Mouse (Mus musculus) stomach, embryonic 15.5 days (tissue): ENCODE measurements at regions not wholly inside any gene's neighbourhood (a gene's known extent, or its start where the extent isn't known, plus 50 kb on each side); places are given as distances from the start of the nearest gene placed in this dataset.

Experiments used
- ATAC-seq: fragments of 200-750 bp; cut with Nextera tagmentation; 2 replicates; pipeline ENCODE4 v1.8.0; 2017; ENCODE audit warnings: low read depth, moderate number of reproducible peaks, moderate TSS enrichment; ENCODE audit not compliant: insufficient read depth, low FRiP score
- H3K27ac ChIP-seq: fragments of 300-500 bp; sonication (generic); 2 replicates; pipeline ENCODE4 v1.5.1; 2015; ENCODE audit warnings: mild to moderate bottlenecking, inconsistent platforms
- H3K27me3 ChIP-seq: fragments of 300-500 bp; sonication (generic); replicated peaks from 2 replicates; pipeline ENCODE4 v1.6.1; 2015; ENCODE audit warnings: inconsistent platforms
- H3K36me3 ChIP-seq: fragments of 300-500 bp; sonication (generic); 2 replicates; pipeline ENCODE4 v1.6.1; 2015; ENCODE audit warnings: inconsistent platforms
- H3K4me1 ChIP-seq: fragments of 300-500 bp; sonication (generic); 2 replicates; pipeline ENCODE4 v1.6.1; 2015; ENCODE audit warnings: inconsistent platforms
- H3K4me2 ChIP-seq: fragments of 300-500 bp; sonication (generic); 2 replicates; pipeline ENCODE4 v1.6.1; 2015; ENCODE audit warnings: mild to moderate bottlenecking, inconsistent platforms
- H3K4me3 ChIP-seq: fragments of 300-500 bp; sonication (generic); replicated peaks from 2 replicates; pipeline ENCODE4 v1.5.1; 2015; ENCODE audit warnings: inconsistent platforms
- H3K9ac ChIP-seq: fragments of 300-500 bp; sonication (generic); 2 replicates; pipeline ENCODE4 v1.6.1; 2015; ENCODE audit warnings: inconsistent platforms
- H3K9me3 ChIP-seq: fragments of 300-500 bp; sonication (generic); 2 replicates; pipeline ENCODE4 v1.6.1; 2016; ENCODE audit warnings: inconsistent platforms
- WGBS: fragments of 180-500 bp; shearing (Covaris S2); methylation state at CpG from one replicate; pipeline ENCODE4 v1.1.7; 2015; 5-methylcytosine and 5-hydroxymethylcytosine counted together

DNA sequence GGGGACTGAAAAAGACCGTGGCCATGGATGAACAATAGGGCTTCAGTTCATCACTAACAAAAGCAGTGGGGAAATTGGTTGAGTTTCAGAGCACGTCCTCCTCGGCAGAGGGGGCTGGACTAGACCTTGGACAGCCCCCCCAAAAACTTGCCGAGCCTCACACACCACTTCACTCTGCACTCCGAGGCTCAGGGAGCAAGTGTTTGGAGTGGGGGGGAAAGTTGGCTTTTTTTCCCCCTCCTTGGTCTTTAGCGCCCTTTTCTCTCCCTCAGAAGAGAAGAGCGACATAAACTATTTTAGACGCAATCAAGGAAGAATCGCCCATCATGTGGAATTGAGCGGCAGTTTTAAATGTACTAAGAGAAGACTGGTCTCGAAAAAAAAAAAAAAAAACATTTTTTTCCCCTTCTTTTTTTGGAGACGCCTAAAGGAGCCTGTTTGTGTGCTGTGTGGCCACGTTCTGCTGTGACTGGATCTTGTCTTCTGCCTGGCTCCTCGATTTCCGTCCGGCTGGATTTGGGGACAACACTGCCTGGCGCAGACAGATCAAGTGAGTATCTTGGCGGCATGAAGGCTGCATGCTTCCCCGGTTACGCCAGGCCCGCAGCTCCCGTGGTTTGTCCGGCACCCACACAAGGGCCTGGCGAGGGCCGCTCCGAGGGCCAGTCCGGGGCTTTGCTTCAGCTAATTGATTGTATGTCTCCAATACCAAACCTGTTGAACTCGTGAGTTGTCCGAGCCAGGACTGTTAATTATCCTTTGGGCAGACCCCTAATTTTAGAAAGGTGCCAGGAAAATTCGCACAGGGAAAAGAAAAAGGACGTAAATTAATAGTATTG is 228.7 kb downstream of the Mef2c start:
- Histone ChIP-seq H3K27ac (no peak overlapping the region), H3K9ac (no peak overlapping the region), H3K4me3 (0 out of 2 replicates have a peak overlapping the region, but pooled peaks have one; percentile 16), H3K4me1 (peaks cover 12% of the 10 kb centered on the region; the same call in 1 of the 2 replicates), H3K9me3 (no peaks in the 10 kb centered on the region), H3K4me2 (0 out of 2 replicates have a peak overlapping the region, but pooled peaks have one; percentile 23), H3K27me3 (peaks cover 60% of the 10 kb centered on the region), H3K36me3 (no peaks in the 10 kb centered on the region)
- 2% methylated on average over 30 of the region's 31 CpGs for WGBS
- no peak for ATAC-seq

DNA sequence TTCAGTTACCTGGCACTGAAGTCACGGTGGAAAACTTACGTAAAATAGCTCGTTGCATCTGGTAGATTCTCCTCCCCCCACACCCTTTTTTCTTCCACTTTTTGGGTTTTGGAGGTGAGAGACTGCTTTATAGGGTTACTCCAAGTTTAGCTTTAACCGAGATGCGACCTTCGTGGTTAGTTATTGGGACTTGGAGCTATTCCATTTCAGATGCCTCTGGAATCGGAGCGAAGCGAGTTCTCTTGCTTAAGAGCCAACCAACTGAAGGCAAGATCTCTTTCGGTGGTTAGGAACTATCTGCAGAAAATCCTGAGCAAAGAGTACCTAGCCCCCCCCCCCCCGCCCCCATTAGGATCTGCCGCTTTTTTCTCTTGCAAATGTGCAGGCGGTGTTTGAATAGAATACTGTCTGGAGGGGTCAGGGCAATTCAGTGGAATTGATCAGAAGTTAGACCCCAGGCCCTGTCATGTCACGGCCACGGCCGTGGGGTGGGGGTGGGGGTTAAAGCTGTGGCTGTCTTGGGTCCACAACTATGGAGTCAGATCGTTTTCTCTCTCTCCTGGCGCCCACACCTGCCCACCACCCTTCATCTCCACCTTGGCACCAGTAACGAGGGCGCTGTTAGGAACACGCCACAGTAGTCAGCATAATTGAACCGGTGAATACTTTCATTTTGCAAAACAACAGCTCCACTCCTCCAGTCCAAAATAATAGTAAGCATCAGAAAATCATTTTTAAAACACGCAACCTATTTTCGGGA is 229.6 kb downstream of the Mef2c start:
- Histone ChIP-seq H3K4me1 (peaks cover 12% of the 10 kb centered on the region; the same call in 1 of the 2 replicates), H3K27ac (no peak overlapping the region), H3K27me3 (peaks cover 60% of the 10 kb centered on the region), H3K9me3 (no peaks in the 10 kb centered on the region), H3K4me2 (peak overlapping the region; percentile 27; the same call in 1 of the 2 replicates), H3K9ac (no peak overlapping the region), H3K4me3 (peak overlapping the region; percentile 24), H3K36me3 (no peaks in the 10 kb centered on the region)
- ATAC-seq = no peak
- 4% methylated on average over 24 of the region's 24 CpGs for WGBS

DNA sequence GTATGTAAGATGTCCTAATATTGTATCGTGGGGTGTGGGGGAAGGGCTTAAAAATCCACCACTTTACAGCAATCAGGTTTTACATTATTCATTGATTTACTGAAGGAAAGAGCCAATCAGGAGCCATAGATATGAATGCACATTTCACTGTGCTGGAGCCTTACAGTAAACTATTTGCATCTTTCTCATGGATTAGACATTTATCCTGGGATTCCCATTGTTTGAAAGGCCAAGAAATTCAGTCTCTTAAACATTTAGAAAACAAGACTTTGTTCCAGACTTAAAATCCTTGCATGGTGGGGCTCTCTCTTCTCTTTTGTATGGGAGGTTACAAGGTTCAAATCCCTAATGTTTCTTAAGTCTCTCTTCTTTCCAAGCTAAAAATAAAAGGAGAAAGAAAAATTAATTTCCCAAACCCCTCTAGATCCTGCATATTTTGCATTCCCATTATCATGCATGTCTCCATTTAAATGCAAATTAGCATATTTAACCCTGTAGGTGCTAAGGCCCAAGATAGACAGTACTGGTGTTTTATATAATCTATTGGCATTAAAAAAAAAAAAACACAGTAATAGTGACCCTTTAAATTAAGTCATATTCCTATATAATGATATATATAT is 230.3 kb downstream of the Mef2c start:
- Histone ChIP-seq H3K4me3 (no peak overlapping the region; the same call in 1 of the 2 replicates), H3K4me1 (peaks cover 12% of the 10 kb centered on the region), H3K9me3 (no peaks in the 10 kb centered on the region), H3K27ac (no peak overlapping the region), H3K36me3 (no peaks in the 10 kb centered on the region), H3K9ac (no peak overlapping the region), H3K4me2 (no peak overlapping the region), H3K27me3 (peaks cover 57% of the 10 kb centered on the region)
- WGBS = 6% methylated on average over 1 of the region's 1 CpGs
- no peak for ATAC-seq

DNA sequence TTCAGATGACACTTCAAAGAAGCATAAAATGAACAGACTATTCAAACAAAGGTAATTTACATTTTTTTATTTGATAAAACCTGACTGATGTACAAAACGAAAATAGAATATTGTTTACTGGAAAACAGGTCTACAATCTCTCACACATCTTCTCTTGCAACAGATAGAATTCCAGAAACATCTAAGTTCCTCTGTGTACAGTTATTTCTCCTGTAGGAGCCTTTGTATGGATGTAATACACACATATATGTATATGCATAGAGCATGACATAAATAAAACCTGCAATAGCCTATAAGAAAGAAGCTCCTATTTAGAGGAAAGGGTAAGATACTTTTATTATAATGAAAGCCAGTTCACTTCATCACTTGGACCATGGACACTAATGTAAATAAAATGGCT is 230.8 kb downstream of the Mef2c start:
- Histone ChIP-seq H3K9me3 (no peaks in the 10 kb centered on the region), H3K27me3 (peaks cover 58% of the 10 kb centered on the region), H3K4me2 (no peak overlapping the region), H3K4me3 (no peak overlapping the region), H3K36me3 (no peaks in the 10 kb centered on the region), H3K27ac (no peak overlapping the region), H3K4me1 (peaks cover 9% of the 10 kb centered on the region), H3K9ac (no peak overlapping the region)
- WGBS = 15% methylated on average over 1 of the region's 1 CpGs
- no peak for ATAC-seq

DNA sequence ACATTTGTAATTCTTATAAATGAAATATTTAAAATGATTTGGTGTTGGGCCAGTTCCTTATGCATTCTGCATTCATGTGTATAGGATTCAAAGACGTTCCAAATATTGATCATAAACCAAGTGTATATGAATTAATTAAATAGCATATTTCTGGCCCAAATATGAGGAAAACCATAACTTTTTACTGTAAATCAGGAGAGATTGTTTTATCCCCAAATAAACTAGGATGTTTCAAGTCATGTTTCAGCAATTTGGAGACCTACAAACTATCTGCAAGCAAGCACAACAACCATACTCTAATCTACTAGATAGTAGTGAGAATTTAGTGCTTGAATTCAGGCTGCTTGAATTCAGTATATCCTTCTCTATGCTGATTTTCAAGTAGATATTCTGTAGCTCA is 231.3 kb downstream of the Mef2c start:
- 61% methylated on average over 1 of the region's 1 CpGs for WGBS

DNA sequence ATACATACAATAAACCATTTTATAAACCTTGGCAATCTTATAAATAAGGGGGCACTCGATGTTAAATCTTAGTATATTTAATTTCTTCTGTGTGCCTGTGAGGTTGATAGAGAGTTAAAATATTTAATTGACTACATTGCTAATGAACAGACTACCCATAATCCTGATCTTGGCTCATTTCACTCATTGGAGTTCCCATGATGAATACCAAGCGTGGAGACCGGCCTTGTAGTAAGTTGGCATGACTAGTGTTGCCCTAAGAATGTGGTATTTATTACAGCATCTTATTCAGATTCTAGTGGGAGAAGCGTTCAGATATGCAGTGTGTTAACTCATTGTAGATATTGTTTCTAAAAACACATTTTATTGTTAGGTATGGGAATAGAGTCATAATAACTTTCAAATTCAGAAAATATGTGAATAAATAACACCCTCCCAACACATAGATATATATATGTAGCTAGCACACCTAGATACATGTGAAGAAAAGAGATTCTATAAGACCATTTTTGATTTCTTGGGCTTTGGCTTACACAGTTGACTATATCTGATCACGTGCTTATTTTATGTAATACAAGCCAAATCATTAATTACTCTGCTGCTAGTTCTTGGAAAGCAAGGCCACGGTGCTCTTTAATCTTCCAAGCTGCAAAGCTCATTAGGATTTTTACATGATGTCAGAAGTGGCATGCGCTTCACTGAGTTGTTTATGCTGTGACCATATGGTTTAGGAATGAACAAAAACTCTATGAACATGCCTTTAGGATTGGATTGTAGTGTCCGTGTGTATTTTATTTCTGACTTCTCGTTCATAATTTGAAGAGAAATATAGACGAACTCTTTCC is 232.0 kb downstream of the Mef2c start:
- WGBS = 49% methylated on average over 10 of the region's 10 CpGs
- Histone ChIP-seq H3K4me3 (no peak overlapping the region), H3K4me1 (peaks cover 2% of the 10 kb centered on the region), H3K27me3 (peaks cover 64% of the 10 kb centered on the region), H3K9ac (no peak overlapping the region), H3K9me3 (no peaks in the 10 kb centered on the region), H3K36me3 (no peaks in the 10 kb centered on the region), H3K27ac (no peak overlapping the region), H3K4me2 (no peak overlapping the region)
- no peak for ATAC-seq

More for the DNA sequence above, 231.3 kb downstream of the Mef2c start:
- H3K9ac ChIP-seq = no peak overlapping the region
- H3K27me3 ChIP-seq = peaks cover 60% of the 10 kb centered on the region
- H3K36me3 ChIP-seq = no peaks in the 10 kb centered on the region
- H3K9me3 ChIP-seq = no peaks in the 10 kb centered on the region
- H3K4me3 ChIP-seq = no peak overlapping the region
- peaks cover 7% of the 10 kb centered on the region for H3K4me1 ChIP-seq
- ATAC-seq = no peak
- no peak overlapping the region for H3K4me2 ChIP-seq
- H3K27ac ChIP-seq = no peak overlapping the region

DNA sequence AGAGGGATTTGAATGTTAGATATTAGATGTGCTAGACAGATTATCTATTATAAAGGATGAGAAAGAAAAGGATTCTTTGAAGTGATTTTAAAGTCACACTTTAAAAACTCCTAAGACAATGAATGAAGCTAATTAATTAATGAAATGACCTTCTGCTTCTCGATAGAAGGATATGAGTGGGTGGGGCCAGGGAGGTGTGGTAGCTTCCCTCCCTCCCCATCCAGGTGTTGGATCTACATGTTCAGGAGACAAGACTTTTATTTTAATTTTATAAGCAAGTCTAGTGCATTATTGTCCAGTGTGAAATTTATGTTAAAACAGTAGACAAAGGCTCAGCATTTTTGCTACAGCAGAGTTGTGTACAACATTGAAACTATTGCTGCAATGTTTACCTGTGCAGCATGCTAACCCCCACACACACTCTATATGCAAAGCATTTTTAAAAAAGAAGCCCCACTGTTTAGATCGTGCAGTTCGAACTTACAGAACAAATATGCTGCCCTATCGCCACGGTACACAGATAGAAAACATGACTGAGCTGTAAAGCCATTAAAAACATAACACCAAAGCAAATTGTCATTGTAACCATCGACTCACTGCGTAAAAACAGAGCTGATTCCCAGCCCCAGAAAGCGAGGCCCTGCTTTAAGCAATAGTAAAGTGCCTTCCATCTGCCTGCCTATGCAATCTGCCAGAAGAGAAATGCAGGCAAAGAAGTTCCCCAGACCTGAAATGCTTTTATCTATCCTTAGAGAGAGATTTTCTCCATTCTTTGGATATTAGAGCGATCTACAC is 233.4 kb downstream of the Mef2c start:
- H3K27ac ChIP-seq = no peak overlapping the region
- H3K9ac ChIP-seq = no peak overlapping the region
- H3K27me3 ChIP-seq = peaks cover 52% of the 10 kb centered on the region
- H3K4me2 ChIP-seq = peak overlapping the region; percentile 0; the same call in 1 of the 2 replicates
- H3K4me1 ChIP-seq = no peaks in the 10 kb centered on the region; the same call in 1 of the 2 replicates
- 9% methylated on average over 9 of the region's 9 CpGs for WGBS
- no peak overlapping the region for H3K4me3 ChIP-seq
- ATAC-seq = no peak
- no peaks in the 10 kb centered on the region for H3K36me3 ChIP-seq
- H3K9me3 ChIP-seq = no peaks in the 10 kb centered on the region

DNA sequence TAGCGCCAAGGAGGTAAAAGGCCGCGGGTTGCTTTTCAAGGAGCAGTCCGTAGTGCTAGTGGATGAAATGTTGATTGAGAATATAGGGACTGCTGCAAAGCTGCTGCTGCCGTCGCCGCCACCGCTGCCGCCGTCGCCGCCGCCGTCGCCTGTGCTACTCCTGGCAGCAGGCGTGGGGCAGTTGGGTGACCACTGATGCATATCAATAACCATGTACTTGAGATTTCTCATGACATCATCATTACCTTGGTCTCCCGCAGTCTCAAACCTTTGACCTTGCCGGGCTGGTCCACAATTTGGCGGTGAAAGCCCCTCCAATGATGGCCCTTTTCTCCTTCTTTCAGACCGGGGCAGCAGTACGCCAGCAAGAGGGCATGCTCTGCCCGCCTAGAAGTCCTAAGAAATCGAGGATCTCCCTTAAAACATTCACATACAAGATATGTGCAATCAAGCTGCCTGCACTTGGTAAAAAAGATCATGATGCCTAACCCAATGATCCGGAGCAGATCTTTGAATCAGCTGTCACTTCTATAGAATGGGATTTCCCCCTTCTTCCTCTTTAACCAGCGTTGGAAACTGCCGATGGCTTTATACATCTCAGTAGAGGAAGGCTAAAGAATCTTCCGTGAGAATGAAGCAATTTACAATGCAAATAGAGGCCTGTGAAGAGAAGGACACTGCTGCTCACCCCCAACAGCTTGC is 234.1 kb downstream of the Mef2c start:
- ATAC-seq = no peak
- Histone ChIP-seq H3K4me1 (no peaks in the 10 kb centered on the region; the same call in 1 of the 2 replicates), H3K9ac (no peak overlapping the region), H3K36me3 (no peaks in the 10 kb centered on the region), H3K27me3 (peaks cover 45% of the 10 kb centered on the region), H3K4me3 (no peak overlapping the region; the same call in 1 of the 2 replicates), H3K4me2 (peak overlapping the region; percentile 0; the same call in 1 of the 2 replicates), H3K27ac (no peak overlapping the region), H3K9me3 (no peaks in the 10 kb centered on the region)
- WGBS = under 1% methylated on average over 27 of the region's 27 CpGs

DNA sequence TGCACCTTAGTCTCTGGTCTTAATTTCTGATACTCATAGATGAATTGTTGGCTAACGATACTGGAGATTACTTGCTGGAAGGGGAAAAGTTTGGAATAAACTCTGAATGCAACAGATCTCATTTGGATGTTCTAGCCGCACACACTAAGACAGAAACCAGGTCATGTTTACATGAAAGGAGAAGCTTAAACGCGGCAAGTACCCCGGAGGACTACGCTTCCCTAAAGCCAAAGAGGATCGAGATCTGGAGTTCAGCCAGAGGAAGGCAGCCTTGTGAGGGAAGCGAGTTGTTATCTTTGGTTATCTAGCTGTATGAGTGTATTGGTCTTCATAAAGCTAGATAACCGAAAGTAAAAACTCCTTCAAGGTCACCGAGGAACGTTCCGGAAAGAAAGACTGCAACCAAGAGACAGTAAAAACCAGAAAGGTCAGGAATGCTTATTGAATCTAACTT is 234.7 kb downstream of the Mef2c start:
- Histone ChIP-seq H3K9ac (no peak overlapping the region), H3K4me3 (no peak overlapping the region; the same call in 1 of the 2 replicates), H3K36me3 (no peaks in the 10 kb centered on the region), H3K27ac (no peak overlapping the region), H3K4me1 (no peaks in the 10 kb centered on the region; the same call in 1 of the 2 replicates), H3K9me3 (no peaks in the 10 kb centered on the region), H3K27me3 (peaks cover 40% of the 10 kb centered on the region), H3K4me2 (peak overlapping the region; percentile 36; the same call in 1 of the 2 replicates)
- no peak for ATAC-seq
- WGBS = 5% methylated on average over 12 of the region's 12 CpGs

DNA sequence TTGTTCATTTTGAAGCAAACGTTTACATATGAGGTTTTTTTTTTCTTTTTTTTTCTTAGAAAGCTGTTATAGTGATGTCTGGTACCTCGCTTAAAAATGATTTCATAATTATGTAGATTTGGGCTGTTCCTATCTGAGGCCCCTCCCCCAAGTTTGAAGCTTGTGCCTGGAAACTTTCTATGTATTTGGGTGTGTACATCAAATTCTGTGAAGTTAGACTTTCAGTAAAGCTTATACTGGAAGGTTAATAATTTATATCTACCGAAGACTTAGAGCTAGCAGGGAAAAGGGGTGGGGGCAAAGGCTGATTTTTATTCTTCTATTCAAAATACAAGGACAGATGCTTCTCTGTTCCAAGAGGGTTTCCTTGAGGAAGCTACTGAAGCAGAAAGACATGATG is 235.3 kb downstream of the Mef2c start:
- Histone ChIP-seq H3K27me3 (peaks cover 35% of the 10 kb centered on the region), H3K36me3 (no peaks in the 10 kb centered on the region), H3K4me3 (0 out of 2 replicates have a peak overlapping the region, but pooled peaks have one; percentile 3), H3K9me3 (no peaks in the 10 kb centered on the region), H3K4me2 (peak overlapping the region; percentile 36; the same call in 1 of the 2 replicates), H3K4me1 (no peaks in the 10 kb centered on the region; the same call in 1 of the 2 replicates), H3K27ac (no peak overlapping the region), H3K9ac (no peak overlapping the region)
- no peak for ATAC-seq
- WGBS = 16% methylated on average over 3 of the region's 3 CpGs
